Mouse (Mus musculus) ES-CJ7 (cell line): ENCODE data around the gene Tbx15.
"Not testable (repeated sequence)": the region's sequence is repeated elsewhere in the genome, so short reads cannot be mapped to it uniquely, and the experiment has no call there.

Experiments
- DNase-seq: peaks from one replicate; pipeline ENCODE4 v3.0.0; 2011; ENCODE audit warnings: low read depth, low spot score

Tbx15 gene

DNA sequence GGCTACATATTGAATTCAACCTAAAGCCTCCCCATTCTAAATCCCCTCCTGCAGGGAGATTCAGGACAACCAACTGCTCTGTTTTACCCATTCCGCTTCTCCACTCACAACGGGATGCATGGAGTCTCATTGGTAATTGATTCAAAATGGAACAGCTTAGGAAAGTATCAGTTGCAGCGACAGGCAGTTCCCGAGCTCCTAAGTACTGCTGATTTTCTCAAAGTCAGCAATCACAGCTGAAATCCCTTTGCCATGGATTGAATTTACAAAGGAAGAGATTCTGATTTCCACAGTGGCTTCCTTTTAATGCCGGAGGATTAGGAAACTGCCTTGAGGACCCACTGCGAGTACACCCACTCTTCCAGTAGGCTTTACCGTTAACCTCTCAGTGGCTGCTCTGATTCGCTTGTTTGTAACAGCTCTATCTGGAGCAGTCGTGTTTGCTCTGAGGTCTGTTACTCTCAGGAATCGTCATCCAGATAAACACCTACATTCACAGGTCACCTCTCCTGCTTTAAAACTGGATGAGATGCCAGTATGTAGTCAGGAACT lies 26.6 kb downstream of the Tbx15 start:
- no peak for DNase-seq

DNA sequence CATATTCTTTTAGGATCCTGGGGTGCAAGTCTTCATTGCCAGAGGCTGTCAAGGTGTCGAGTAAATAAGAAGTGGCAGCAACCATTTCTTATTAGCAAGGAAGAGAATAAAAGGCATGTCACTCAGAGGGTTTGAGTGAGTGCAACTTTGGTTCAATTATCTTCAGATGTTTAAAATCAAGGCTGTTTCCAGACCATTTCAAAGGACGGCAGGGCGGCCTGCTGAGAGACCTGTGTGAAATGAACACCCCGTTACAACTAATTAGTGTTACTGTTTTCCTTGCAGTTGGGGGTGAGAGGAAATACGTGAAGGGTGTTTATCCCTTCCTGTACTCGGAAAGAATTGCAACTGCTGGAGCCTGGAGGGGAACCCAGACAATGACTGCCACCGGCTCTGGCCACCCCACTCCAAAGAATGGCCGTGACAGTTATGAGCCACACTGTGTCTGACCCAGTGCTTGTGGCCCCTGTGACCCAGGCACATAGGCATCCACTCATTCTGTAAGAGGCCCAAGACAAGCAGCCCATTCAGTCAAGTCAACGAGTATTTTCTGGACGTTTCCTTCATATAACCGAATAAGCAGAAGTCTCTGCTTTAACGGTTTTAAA lies 37.9 kb downstream of the Tbx15 start:
- no peak for DNase-seq

DNA sequence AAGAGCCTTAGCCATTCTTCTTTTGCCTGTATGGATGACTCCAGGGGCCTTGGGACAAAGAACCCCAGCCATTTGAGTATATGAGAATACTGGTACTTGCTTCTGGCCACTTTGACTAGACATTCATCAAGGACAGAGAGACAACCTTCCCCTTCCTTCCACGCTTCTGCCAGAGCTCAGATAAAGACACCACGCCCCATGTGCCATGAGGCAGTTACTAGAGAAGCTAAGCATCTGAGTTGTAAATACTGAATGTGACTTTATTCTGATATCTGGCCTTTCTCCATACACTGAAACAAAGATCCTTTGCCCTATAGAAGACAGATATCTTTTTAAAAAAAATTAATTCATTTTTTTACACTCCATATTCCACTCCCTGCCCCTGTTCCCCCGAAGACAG lies 39.5 kb downstream of the Tbx15 start:
- DNase-seq, result no peak

DNA sequence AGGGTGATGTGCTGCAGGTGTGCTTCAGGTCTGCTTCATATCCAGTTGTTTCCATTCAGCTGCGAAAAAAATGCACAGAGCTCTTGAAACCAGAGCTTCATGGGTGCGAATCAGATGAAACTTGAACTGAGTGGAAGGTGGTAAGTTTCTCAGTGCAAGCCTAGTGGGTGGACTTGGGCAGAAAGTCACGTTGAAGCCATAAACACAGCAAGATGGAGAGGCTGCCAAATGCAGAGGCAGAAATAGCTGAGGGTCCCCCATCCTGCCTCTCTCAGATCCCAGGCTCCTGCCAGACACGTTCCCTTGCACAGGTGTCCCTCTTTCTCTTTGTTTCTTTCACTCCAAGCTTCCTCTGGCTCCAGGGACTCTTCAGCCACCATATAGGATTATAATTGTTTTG lies 41.3 kb downstream of the Tbx15 start:
- no peak for DNase-seq

DNA sequence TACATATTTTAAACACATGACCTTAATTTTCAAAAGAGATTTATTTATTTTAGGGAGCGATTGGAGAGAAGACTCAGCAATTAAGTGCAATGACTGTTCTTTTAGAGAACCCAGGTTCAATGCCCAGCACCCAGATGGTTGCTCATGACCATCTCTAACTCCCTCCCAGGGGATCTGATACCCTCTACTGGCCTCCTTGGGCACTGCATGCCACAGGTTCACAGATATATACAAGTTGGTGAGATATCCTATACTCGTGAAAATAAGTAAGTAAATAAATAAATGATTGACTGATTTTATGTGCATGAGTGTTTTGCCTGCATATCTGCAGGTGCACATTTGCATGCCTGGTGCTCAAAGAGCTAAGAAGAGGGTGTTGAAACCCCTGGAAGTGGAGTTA lies 48.1 kb downstream of the Tbx15 start:
- DNase-seq, result peak; percentile 32

DNA sequence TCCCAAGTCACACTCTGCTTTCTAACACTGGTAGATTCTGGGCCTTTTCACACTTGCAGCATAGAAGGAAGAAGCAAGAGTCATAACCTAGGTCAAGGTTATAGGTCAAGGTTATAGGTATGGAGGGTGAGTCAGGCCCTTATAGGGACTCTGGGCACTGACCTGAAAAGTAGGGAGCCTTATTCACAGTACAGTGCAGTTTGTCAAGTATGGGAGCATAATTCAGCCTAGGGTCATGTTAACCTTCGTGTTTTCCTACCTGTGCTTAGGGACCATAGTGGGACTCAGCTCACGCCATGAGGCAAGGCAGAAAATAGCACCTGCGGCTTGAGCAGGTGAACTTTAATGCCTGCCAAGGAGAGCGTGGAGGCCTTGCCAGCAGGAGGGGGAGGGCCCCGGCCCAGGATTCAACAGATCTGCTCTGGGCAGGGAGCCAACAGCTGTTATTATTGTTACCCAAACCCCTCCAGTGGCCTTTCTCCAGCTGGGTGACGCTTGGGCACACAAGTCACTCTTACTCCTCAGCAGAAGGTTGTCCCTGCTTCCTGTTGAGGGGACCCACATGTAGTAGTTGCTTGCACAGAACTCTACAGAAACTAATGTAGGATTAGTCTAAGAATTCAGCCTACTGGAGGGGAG lies 50.0 kb downstream of the Tbx15 start:
- DNase-seq, result no peak

DNA sequence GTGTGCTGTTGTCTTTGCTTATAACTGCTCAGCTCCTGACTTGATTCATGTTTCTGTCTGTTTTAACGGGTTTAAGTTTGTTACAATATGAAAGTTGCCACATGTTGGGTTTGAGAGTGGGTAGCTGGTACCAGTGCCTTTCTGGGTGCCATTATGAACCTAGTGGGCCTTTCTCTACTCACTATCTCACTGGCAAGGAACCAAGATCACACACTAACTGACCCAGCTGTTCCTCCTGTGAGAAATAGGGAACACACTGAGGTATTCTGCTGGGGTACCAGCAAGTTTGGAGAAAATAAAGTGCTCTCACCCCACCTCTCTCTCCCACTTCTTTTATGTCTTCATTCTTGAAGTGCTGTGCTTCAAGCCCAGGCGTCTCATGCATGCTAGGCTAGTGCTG lies 50.7 kb downstream of the Tbx15 start:
- DNase-seq, result no peak

DNA sequence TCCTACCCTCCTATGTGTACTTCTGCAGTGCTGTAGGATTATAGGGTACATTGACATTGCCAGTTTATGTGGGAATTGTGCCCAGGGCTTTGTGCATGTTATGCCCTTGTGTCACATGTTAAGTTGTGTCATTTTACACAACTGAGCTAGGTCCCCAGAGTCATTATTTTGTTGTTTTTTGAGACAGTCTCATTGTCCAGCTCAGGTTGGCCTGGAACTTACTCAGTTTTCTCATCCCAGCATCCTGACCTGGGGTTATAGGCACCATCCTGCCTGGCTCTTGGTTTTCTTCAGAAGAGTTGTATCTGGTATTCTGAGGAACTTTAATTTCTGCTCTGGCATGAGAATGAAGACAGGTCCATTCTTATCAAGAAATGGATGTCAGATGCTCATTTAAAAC lies 51.2 kb downstream of the Tbx15 start:
- no peak for DNase-seq

DNA sequence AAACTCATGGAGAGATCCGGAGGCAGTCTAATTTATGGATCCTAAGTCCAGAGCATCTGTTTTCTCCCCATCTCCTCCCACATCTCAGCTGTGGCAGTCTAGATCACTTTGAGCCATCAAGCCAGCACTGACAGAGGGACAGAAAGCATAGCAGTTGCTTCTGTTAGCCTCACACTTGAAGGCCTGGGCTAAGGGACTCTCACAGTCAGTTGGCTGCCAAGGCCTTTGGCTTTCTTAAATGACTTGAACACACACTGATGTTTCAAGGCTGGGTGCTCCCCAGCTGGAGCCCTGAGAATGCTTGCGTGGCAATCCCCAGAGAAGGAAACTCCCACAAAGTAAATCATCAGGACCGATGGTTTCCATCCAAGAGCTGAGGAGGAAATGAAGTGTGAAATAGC lies 52.4 kb downstream of the Tbx15 start:
- no peak for DNase-seq

DNA sequence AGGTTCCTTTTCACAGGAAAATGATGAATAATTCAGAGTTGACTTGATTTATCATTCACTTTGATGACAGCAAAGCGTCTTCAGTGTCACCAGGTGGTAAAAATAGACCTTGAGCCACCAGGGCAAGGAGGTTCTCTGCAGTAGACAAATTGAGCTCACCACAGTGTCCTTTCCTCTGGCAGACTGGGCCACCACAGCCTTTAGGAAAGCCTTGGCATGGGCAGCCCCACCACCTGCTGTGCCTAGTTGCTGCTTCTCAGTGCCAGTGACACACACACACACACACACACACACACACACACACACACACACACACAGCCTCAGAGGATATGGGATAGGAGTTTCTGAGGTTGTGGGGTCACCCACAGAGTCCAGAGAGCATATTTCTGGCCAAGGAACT lies 54.0 kb downstream of the Tbx15 start:
- DNase-seq, result not testable (repeated sequence)

DNA sequence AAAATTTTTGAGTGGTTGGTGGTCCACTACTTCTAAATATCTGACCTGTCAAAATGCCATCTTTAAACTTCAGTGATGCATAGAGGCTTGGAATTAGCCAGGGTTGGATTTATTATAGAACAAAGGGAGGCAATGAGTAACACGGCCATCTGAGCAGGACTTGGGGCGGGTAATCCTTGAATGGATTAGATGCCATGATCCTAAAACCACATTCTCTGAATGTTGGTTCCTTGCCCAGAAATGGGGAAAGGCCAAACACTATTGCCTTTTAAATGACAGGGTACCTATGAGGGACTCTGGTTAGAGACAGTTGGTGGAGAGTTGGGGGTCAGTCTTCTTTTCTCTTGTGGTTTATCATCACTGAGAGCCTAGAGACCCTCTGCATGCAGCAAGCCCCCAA lies 55.1 kb downstream of the Tbx15 start:
- DNase-seq, result no peak

DNA sequence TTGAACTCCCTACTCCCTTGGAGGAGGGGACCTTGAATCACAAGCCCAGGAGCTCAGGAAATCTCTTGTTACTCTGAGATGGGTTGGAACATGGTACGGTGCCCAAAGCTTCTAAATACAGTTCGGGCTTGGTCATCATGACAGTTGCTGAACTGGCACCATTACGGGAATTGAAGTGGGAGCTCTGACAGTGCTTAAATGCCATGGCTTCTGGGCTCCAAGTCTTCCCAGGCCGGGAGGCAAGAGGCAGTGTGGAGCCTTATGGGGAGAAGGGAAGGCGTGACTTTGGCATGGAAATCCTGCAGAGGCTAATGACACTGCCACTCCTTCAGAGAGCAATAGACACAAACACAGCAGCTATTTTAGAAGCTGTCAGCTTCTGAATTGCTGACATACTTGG lies 56.0 kb downstream of the Tbx15 start:
- no peak for DNase-seq

DNA sequence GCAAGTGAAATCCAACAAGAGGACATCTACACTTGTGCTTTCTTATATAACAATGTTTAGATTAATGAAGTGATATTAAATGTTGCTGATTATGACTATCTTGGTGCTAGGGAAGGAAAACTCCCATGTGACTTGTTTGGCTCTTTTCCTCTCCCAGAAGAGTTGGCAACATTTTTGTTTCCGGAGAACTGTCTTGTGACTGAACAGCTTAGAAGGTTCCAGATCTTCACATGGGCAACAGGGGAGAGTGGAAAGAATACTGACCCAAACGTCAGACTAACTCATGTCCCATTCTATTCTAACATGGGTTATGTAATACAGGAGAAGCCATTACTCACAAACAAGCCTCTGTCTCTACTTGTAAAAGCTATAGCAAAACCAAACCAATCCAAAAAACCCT lies 60.7 kb downstream of the Tbx15 start:
- DNase-seq, result no peak

DNA sequence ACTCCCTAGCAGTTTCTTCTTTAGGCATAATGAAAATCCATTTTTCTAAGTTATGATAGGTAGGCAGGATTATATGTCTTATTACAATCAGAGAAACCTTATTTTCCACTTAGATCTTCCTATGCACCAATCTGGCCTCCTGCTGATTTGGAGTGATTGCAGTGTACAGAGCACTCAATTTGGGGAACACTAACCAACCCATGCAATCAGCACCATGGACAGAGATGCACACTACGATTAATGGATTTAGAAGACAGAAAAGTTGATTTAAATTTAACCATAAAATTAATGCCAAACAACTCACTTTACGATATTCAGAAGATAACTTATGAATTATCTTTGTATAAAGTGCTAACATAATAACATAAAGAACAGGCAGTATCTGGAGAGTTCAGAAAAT lies 70.7 kb downstream of the Tbx15 start:
- DNase-seq, result peak; percentile 26

DNA sequence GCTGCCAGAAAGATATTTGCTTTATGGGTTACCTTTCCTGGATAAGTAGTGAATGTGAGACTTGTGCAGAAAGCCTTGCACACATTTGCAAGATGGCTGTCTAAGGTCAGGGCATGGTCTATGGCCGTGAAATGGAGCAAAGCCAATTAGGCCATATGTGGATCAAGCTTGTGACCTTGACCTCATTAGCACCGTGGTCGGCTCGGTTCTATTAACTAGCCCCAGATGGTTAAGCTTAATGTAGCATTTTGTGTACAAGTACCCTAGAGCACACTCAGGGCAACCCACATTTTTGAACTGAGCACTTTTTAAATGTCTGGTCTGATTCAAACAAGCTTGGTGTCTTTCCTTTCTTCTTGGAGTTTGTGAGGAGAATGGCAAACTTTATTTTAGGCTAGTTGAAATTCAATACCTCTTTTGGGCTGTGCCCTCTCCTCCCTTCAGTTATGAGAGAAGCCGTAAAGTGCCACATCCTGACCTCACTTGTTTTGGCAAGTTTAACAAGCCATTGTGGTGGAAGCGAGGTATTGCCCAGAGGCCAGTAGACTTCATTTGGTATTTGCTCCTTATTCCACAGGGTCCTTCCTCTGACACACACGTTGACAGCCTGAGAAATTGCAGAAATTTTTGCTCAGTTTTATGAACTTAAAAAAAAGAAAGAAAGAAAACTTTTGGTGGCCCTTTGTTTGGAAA lies 71.9 kb downstream of the Tbx15 start:
- no peak for DNase-seq

DNA sequence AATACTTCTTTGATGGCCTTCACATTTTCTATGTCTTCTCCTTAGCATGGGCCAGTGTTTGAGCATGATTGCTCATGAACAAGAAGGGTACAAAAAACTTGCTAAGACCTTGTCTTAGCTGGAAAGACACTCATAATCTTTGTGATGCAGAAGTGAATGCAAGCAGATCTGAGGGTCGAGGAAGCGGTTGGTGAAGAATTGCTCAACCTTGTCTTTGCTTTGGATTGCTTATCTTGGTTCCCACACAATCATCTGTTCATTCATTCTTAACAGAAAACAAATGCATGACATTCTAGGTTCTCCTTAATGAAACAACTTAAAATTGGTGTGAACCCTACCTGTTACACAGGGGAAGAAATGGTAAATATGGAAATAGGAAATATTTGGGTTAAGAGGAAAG lies 82.2 kb downstream of the Tbx15 start:
- DNase-seq, result no peak

DNA sequence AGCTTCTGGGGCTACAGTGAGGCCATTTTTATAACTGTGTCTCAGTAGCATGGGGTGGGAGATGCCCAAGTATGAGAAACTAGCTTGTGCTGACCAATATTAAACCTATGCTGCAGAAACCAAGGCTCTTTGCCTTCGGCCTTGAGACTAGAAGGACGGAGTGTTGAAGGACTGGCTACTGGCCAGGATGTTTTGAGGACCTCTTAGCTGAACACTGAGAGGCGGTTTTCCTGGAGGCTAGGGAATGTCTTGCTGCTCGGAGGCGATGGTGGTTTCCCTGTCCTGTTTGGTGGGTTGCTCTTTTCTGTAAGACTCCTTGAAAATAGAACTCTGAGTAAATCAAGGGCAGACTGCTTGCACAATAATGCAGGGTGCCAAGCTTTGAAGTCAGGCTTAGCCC lies 89.1 kb downstream of the Tbx15 start:
- no peak for DNase-seq

DNA sequence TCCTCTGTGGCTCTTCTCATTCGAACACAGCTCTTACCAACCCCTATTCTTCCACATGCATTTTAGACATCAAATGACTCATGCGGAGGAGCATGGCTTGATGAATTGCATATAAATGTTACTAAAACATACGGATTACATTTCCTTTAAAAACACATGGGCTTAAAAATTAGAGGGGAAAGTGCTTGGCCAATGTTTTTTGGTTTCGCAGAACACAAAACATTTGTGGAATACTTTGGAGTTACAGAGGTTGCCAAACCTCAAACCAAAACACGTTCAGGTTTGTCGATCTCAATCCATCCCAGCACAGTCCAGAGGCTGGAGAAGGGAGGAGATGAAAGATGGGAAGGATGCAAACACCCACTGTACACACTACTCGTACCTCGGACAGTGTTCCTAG lies 90.9 kb downstream of the Tbx15 start:
- no peak for DNase-seq

DNA sequence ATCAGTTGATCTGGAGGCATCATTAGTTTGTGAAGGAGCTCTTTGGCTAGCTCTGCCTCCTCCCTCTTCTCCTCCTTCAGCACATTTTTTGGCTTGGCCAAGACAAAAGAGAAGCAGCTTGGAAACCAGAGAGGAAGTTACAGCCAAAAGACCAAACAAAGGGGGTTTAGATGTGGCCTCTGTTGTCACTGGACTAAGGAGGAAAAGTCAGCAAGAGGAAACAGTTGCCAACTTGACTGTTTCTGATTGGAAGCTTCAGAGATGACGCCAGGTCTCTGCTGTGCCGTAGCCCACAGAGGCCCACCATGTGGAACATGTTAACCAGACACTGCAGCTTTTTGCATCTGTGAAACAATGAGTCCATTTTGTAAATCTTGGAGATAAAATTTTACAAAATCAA lies 96.7 kb downstream of the Tbx15 start:
- DNase-seq, result no peak

DNA sequence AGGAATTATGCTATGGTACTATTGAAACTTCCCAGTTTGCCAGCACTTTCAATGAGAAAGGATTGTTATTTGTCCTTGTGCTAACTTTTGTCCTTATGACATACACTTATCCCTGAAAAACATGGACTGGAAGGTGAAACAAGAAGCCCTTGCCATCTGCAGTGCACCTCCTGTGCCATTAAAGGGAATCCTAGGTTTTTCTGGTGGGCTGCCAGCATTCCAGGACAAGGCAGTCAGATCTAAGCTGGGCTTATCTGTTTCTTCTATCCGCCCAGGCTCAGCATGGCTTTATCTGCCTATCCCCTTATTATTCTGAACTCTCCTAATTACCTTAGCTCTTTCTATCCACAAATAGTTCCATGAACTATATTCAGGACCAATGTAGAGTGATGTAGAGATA lies 98.6 kb downstream of the Tbx15 start:
- DNase-seq, result no peak

DNA sequence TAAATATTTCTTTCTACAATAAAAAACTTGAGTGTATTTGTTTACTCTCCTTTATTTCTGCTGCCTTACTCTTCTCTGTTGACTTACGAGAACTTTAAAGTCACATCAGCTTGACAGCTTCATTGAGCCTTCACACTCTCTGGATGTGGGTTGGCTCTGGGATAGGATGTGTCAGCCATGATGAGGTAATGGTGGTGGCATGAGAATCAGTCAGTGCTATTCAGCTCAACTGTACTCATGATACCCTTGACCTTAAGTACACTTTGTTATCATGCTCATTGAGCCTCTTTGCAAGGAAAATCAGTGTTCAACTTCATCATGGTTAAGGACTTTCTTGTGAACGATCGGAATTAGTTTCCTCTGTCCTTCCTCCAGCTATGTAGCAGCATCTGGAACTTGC lies 99.8 kb downstream of the Tbx15 start:
- DNase-seq, result no peak

DNA sequence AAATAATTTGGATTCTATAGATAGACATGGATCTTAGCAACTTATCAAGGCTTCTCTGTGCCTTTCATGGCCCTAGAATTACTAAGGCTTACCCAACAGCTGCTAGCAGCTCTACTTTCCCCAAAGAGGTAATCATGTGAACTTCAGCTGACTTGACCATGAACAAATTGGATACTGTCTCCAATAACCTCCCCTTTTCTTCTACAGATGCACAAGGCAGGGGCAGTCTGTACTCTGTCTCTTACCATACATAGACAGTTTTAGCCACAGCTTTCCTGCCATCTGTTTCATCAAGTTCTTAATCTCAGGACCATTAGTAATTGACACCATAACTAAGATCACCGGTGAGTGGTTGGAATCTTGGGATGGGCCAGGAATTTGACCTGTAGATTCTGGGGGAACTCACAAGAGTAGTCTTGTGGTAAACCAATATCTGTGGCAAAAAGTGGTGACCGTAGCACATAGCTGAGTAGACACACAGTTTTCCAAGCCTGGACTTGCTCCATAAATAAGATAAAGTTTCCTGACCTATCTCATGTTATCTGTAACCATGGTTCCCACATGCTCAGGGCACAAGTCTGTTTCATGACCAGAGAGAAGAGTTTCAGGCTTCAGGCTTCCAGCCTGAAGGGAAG lies 139.6 kb downstream of the Tbx15 start:
- no peak for DNase-seq

DNA sequence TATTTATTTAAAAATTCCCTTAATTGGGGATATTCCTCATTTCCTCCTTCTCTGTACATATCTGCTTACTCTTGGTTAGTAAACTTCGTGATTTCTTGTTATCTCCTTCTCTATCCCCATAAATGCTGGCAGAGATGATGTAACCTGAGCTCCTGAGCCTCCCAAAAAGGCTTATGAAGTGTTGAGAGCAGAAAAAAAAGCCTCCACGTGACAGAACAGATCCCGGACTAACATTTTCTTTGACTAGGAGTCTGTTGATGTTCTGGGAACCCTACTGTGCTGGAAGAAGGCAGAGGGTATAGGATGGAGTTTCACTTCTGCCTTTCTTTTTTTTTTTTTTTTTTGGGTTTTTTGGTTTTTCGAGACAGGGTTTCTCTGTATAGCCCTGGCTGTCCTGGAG lies 146.9 kb downstream of the Tbx15 start:
- no peak for DNase-seq
